Mouse (Mus musculus): ENCODE measurements around the gene Ugt1a1. TPM values are rescaled to one million over a fixed set of nuclear protein-coding genes. Genes with fewer than 3 reads are reported as not detected.

Gene Ugt1a1
- polyA plus RNA-seq, 1 experiment from 2014 or later = not detected

GRCm38 (mm10) chr1:88255989-88256754 is 44.4 kb downstream of the Ugt1a1 start:
- H3K9me3 ChIP-seq (replicated peaks; ENCODE audit: control insufficient read depth, low read length) = peaks cover 71% of the 10 kb centered on the region

GRCm38 (mm10) chr1:88256886-88257663 is 45.3 kb downstream of the Ugt1a1 start:
- Histone ChIP-seq H3K4me3 (ENCODE audit: low read depth, low read length) (no peak overlapping the region), H3K9me3 (replicated peaks; ENCODE audit: control insufficient read depth, low read length) (peaks cover 66% of the 10 kb centered on the region), H3K9ac (ENCODE audit: low read depth, low read length) (no peak overlapping the region), H3K27me3 (ENCODE audit: control insufficient read depth, insufficient read depth, low read length) (no peaks in the 10 kb centered on the region), H3K4me2 (no peak overlapping the region), H3K4me1 (ENCODE audit: control insufficient read depth, insufficient read depth, low read length) (peaks cover 5% of the 10 kb centered on the region; the same call in 1 of the 2 replicates), H3K27ac (ENCODE audit: low read depth, low read length) (no peak overlapping the region), H3K36me3 (ENCODE audit: control insufficient read depth, insufficient read depth, low read length) (peaks cover 18% of the 10 kb centered on the region)
- no peak for ATAC-seq (replicated peaks; ENCODE audit: insufficient number of reproducible peaks, low FRiP score, low TSS enrichment)
- WGBS (ENCODE audit: insufficient replicate concordance) = 73% methylated on average over 10 of the region's 10 CpGs

More at GRCm38 (mm10) chr1:88255989-88256754, 44.4 kb downstream of the Ugt1a1 start:
- Histone ChIP-seq H3K27ac (ENCODE audit: low read depth, low read length) (no peak overlapping the region), H3K4me1 (ENCODE audit: control insufficient read depth, insufficient read depth, low read length) (peaks cover 5% of the 10 kb centered on the region; the same call in 1 of the 2 replicates), H3K4me3 (ENCODE audit: low read depth, low read length) (no peak overlapping the region), H3K36me3 (ENCODE audit: control insufficient read depth, insufficient read depth, low read length) (peaks cover 9% of the 10 kb centered on the region), H3K27me3 (ENCODE audit: control insufficient read depth, insufficient read depth, low read length) (no peaks in the 10 kb centered on the region), H3K9ac (ENCODE audit: low read depth, low read length) (no peak overlapping the region), H3K4me2 (no peak overlapping the region)
- 73% methylated on average over 13 of the region's 13 CpGs for WGBS (ENCODE audit: insufficient replicate concordance)
- ATAC-seq (replicated peaks; ENCODE audit: insufficient number of reproducible peaks, low FRiP score, low TSS enrichment) = no peak

- Histone ChIP-seq H3K9me3 (replicated peaks; ENCODE audit: control insufficient read depth, low read length) (peaks cover 60% of the 10 kb centered on the region), H3K4me1 (ENCODE audit: control insufficient read depth, insufficient read depth, low read length) (peaks cover 11% of the 10 kb centered on the region; the same call in 1 of the 2 replicates), H3K27me3 (ENCODE audit: control insufficient read depth, insufficient read depth, low read length) (no peaks in the 10 kb centered on the region), H3K27ac (ENCODE audit: low read depth, low read length) (no peak overlapping the region), H3K4me3 (ENCODE audit: low read depth, low read length) (no peak overlapping the region), H3K9ac (ENCODE audit: low read depth, low read length) (no peak overlapping the region), H3K4me2 (no peak overlapping the region), H3K36me3 (ENCODE audit: control insufficient read depth, insufficient read depth, low read length) (peaks cover 24% of the 10 kb centered on the region)
- 78% methylated on average over 6 of the region's 6 CpGs for WGBS (ENCODE audit: insufficient replicate concordance)
- no peak for ATAC-seq (replicated peaks; ENCODE audit: insufficient number of reproducible peaks, low FRiP score, low TSS enrichment)
Measured at GRCm38 (mm10) chr1:88257681-88258080, 45.9 kb downstream of the Ugt1a1 start.

DNA sequence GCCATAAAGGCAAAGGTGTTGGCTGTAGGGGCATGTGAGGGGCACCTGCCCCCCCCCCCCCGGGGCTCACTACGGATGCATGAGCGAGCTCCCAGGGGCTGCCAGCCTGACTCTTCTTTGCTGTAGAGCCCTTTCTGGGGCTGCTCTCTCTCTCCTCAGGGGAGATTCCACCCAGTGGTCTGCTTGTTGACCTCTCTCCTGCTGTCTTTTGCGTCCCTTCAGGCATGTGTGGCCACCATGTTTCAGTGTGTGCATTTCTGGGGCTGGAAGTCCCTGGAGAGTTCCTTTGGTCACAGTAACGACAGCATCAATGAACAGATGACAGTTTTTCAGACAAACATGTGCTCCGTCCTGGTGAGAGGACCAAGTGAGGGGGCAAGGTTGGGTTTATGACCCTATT is 46.6 kb downstream of the Ugt1a1 start:
- no peak overlapping the region for H3K4me3 ChIP-seq (ENCODE audit: low read depth, low read length)
- H3K27me3 ChIP-seq (ENCODE audit: control insufficient read depth, insufficient read depth, low read length) = no peaks in the 10 kb centered on the region
- peaks cover 13% of the 10 kb centered on the region; the same call in 1 of the 2 replicates for H3K4me1 ChIP-seq (ENCODE audit: control insufficient read depth, insufficient read depth, low read length)
- 67% methylated on average over 6 of the region's 6 CpGs for whole genome bisulfite sequencing (ENCODE audit: insufficient replicate concordance)
- peaks cover 56% of the 10 kb centered on the region for H3K9me3 ChIP-seq (replicated peaks; ENCODE audit: control insufficient read depth, low read length)
- ATAC-seq (replicated peaks; ENCODE audit: insufficient number of reproducible peaks, low FRiP score, low TSS enrichment) = no peak
- peaks cover 31% of the 10 kb centered on the region for H3K36me3 ChIP-seq (ENCODE audit: control insufficient read depth, insufficient read depth, low read length)
- H3K9ac ChIP-seq (ENCODE audit: low read depth, low read length) = no peak overlapping the region
- H3K4me2 ChIP-seq = no peak overlapping the region
- H3K27ac ChIP-seq (ENCODE audit: low read depth, low read length) = no peak overlapping the region

DNA sequence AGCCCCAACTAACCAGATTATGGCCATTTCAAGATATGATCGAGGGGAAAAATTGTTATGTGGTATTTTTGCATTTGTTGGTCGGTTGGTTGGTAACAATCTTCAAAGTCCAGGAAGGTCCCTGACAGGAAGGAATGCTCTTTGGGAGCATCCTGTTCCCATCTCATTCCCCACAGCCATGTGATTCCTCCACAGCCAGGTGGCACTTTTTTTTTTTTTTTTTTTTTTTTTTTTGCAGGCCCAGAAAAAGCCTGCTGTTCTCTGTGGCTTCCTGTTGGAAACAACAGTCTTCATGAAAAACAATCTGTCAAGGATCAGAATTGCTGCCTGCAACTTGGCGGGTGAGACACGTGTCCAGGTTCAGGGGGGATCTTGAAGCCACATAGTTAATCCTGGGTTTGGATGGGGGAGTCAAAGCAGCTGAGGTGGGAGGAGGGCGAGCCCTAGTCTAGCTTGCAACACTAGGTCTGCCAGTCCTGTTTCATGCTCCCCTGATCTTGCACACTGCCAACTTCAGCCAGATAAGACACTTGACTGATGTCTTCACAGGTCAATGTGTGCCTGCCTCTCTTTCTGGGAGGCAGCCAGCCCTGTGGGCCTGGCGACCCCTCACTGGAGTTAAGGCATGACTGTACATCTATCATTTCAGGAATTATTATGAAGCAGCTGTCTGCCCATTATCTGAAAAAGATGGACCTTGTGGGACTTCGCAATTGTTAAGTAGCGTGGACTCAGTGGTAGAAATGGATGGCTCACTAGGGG is 47.3 kb downstream of the Ugt1a1 start:
- Histone ChIP-seq H3K27me3 (ENCODE audit: control insufficient read depth, insufficient read depth, low read length) (no peaks in the 10 kb centered on the region), H3K9ac (ENCODE audit: low read depth, low read length) (no peak overlapping the region), H3K4me2 (no peak overlapping the region), H3K4me1 (ENCODE audit: control insufficient read depth, insufficient read depth, low read length) (peaks cover 13% of the 10 kb centered on the region; the same call in 1 of the 2 replicates), H3K9me3 (replicated peaks; ENCODE audit: control insufficient read depth, low read length) (peaks cover 49% of the 10 kb centered on the region), H3K27ac (ENCODE audit: low read depth, low read length) (no peak overlapping the region), H3K36me3 (ENCODE audit: control insufficient read depth, insufficient read depth, low read length) (peaks cover 38% of the 10 kb centered on the region), H3K4me3 (ENCODE audit: low read depth, low read length) (no peak overlapping the region)
- 66% methylated on average over 8 of the region's 8 CpGs for WGBS (ENCODE audit: insufficient replicate concordance)
- peak; percentile 2; the same call in 1 of the 2 replicates for ATAC-seq (replicated peaks; ENCODE audit: insufficient number of reproducible peaks, low FRiP score, low TSS enrichment)

- 0 out of 2 replicates have a peak, but pooled peaks have one; percentile 3 for ATAC-seq (replicated peaks; ENCODE audit: insufficient number of reproducible peaks, low FRiP score, low TSS enrichment)
- Histone ChIP-seq H3K9ac (ENCODE audit: low read depth, low read length) (no peak overlapping the region), H3K4me2 (no peak overlapping the region), H3K4me3 (ENCODE audit: low read depth, low read length) (no peak overlapping the region), H3K27me3 (ENCODE audit: control insufficient read depth, insufficient read depth, low read length) (no peaks in the 10 kb centered on the region), H3K9me3 (replicated peaks; ENCODE audit: control insufficient read depth, low read length) (peaks cover 43% of the 10 kb centered on the region), H3K36me3 (ENCODE audit: control insufficient read depth, insufficient read depth, low read length) (peaks cover 43% of the 10 kb centered on the region), H3K4me1 (ENCODE audit: control insufficient read depth, insufficient read depth, low read length) (peaks cover 13% of the 10 kb centered on the region; the same call in 1 of the 2 replicates), H3K27ac (ENCODE audit: low read depth, low read length) (no peak overlapping the region)
- WGBS (ENCODE audit: insufficient replicate concordance) = 72% methylated on average over 4 of the region's 4 CpGs
Measured at GRCm38 (mm10) chr1:88259643-88260024, 47.9 kb downstream of the Ugt1a1 start.

- H3K36me3 ChIP-seq (ENCODE audit: control insufficient read depth, insufficient read depth, low read length) = peaks cover 48% of the 10 kb centered on the region
- H3K9me3 ChIP-seq (replicated peaks; ENCODE audit: control insufficient read depth, low read length) = peaks cover 39% of the 10 kb centered on the region
- H3K27ac ChIP-seq (ENCODE audit: low read depth, low read length) = no peak overlapping the region
- WGBS (ENCODE audit: insufficient replicate concordance) = 79% methylated on average over 6 of the region's 6 CpGs
- peaks cover 17% of the 10 kb centered on the region; the same call in 1 of the 2 replicates for H3K4me1 ChIP-seq (ENCODE audit: control insufficient read depth, insufficient read depth, low read length)
- ATAC-seq (replicated peaks; ENCODE audit: insufficient number of reproducible peaks, low FRiP score, low TSS enrichment) = 0 out of 2 replicates have a peak, but pooled peaks have one; percentile 1
- H3K9ac ChIP-seq (ENCODE audit: low read depth, low read length) = no peak overlapping the region
- no peak overlapping the region for H3K4me2 ChIP-seq
- H3K4me3 ChIP-seq (ENCODE audit: low read depth, low read length) = no peak overlapping the region
- no peaks in the 10 kb centered on the region for H3K27me3 ChIP-seq (ENCODE audit: control insufficient read depth, insufficient read depth, low read length)
Measured at GRCm38 (mm10) chr1:88260114-88260513, 48.4 kb downstream of the Ugt1a1 start.
